ENCODE assay signal across 18 mouse cellular contexts in genomic region chr17:23744076-23744475, GRCm38 (mm10). TPM values are rescaled to one million over a fixed set of nuclear protein-coding genes. Genes with fewer than 3 reads are reported as not detected.
DNase-seq lines count a peak whose midpoint lies in the region; ATAC-seq lines count a peak whose summit lies in the region.
"Had no signal": no experiment of that assay in that cellular context is flagged by ENCODE, and none has a peak within 500 bp of the region (broad histone marks: within the 10 kb centered on the region; RNA-seq: fewer than 3 reads in every experiment).

No protein-coding gene starts in this region.

- 19% methylated on average over 8 of the region's 8 CpGs for WGBS in hindbrain, embryonic 11.5 days
- WGBS in hindbrain, embryonic 16.5 days = 24% methylated on average over 8 of the region's 8 CpGs
- 19% methylated on average over 8 of the region's 8 CpGs for WGBS in embryonic facial prominence, embryonic 11.5 days
- WGBS in limb, embryonic 12.5 days = 18% methylated on average over 8 of the region's 8 CpGs

- no peak overlapping the region for H3K4me2 ChIP-seq in hindbrain, embryonic 11.5 days (replicated peaks; ENCODE audit: low read depth, low read length)
- H3K4me2 ChIP-seq in hindbrain, embryonic 16.5 days (ENCODE audit: low read length) = no peak overlapping the region
- no peak overlapping the region for H3K4me2 ChIP-seq in embryonic facial prominence, embryonic 11.5 days (ENCODE audit: low read depth, low read length)
- H3K4me2 ChIP-seq in limb, embryonic 12.5 days = peak overlapping the region; percentile 68

- H3K4me3 ChIP-seq in hindbrain, embryonic 11.5 days (ENCODE audit: low read depth, low read length) = no peak overlapping the region
- H3K4me3 ChIP-seq in hindbrain, embryonic 16.5 days (ENCODE audit: low read length) = no peak overlapping the region
- no peak overlapping the region for H3K4me3 ChIP-seq in embryonic facial prominence, embryonic 11.5 days (ENCODE audit: low read depth, low read length)
- H3K4me3 ChIP-seq in limb, embryonic 12.5 days (replicated peaks) = peak overlapping the region; percentile 35

- ATAC-seq in hindbrain, embryonic 11.5 days (ENCODE audit: low FRiP score) = no peak
- no peak for ATAC-seq in hindbrain, embryonic 16.5 days
- ATAC-seq in embryonic facial prominence, embryonic 11.5 days (replicated peaks; ENCODE audit: insufficient number of reproducible peaks, low FRiP score, low TSS enrichment, low read depth) = no peak
- ATAC-seq in limb, embryonic 12.5 days (ENCODE audit: insufficient number of reproducible peaks, insufficient read depth, low FRiP score, low TSS enrichment, low read depth) = no peak
- ATAC-seq: activated CD4-positive, CD25-positive, alpha-beta regulatory T cell, adult 4 months had no signal

- DNase-seq in hindbrain, embryonic 11.5 days (ENCODE audit: low spot score) = peak; percentile 18
- DNase-seq in NIH3T3 (ENCODE audit: low read depth) = peak; percentile 69
- peak; percentile 40 for DNase-seq in embryonic facial prominence, embryonic 11.5 days (ENCODE audit: low spot score)
- no peak for DNase-seq in T-cell, adult 2 months (ENCODE audit: low spot score)
- no peak for DNase-seq in left cerebral cortex, postnatal 36 days (ENCODE audit: low spot score in 2 of 2)
- DNase-seq: gastrocnemius, postnatal 14 days; heart, postnatal 14 days; kidney, postnatal 14 days; right cerebral cortex, adult 18-20 months; spleen, adult 18-20 months; thymus, postnatal 25 days had no signal

- H3K9me3 ChIP-seq in hindbrain, embryonic 11.5 days (ENCODE audit: control insufficient read depth, low read length) = no peaks in the 10 kb centered on the region
- H3K9me3 ChIP-seq in hindbrain, embryonic 16.5 days (ENCODE audit: control insufficient read depth, low read length) = no peaks in the 10 kb centered on the region
- no peaks in the 10 kb centered on the region for H3K9me3 ChIP-seq in embryonic facial prominence, embryonic 11.5 days (replicated peaks; ENCODE audit: control insufficient read depth, low read length)
- no peaks in the 10 kb centered on the region for H3K9me3 ChIP-seq in limb, embryonic 12.5 days

- H3K27ac ChIP-seq in hindbrain, embryonic 11.5 days (ENCODE audit: low read depth, low read length) = no peak overlapping the region
- no peak overlapping the region for H3K27ac ChIP-seq in hindbrain, embryonic 16.5 days (ENCODE audit: low read depth, low read length)
- no peak overlapping the region for H3K27ac ChIP-seq in embryonic facial prominence, embryonic 11.5 days (replicated peaks; ENCODE audit: low read depth, low read length)
- H3K27ac ChIP-seq in limb, embryonic 12.5 days = no peak overlapping the region

- intact Hi-C loops in left cerebral cortex, postnatal 36 days (cut with DNase I) = no loop called here

- no peak overlapping the region for H3K9ac ChIP-seq in hindbrain, embryonic 11.5 days (ENCODE audit: low read depth, low read length)
- no peak overlapping the region for H3K9ac ChIP-seq in hindbrain, embryonic 16.5 days (ENCODE audit: low read depth, low read length)
- no peak overlapping the region for H3K9ac ChIP-seq in embryonic facial prominence, embryonic 11.5 days (replicated peaks; ENCODE audit: low read length)
- 0 out of 2 replicates have a peak overlapping the region, but pooled peaks have one; percentile 19 for H3K9ac ChIP-seq in limb, embryonic 12.5 days (replicated peaks)

- no peaks in the 10 kb centered on the region for H3K36me3 ChIP-seq in hindbrain, embryonic 11.5 days (ENCODE audit: control insufficient read depth, insufficient read depth, low read length)
- H3K36me3 ChIP-seq in hindbrain, embryonic 16.5 days (ENCODE audit: control insufficient read depth, insufficient read depth, low read length) = no peaks in the 10 kb centered on the region
- no peaks in the 10 kb centered on the region for H3K36me3 ChIP-seq in embryonic facial prominence, embryonic 11.5 days (replicated peaks; ENCODE audit: control insufficient read depth, insufficient read depth, low read depth, low read length)
- H3K36me3 ChIP-seq in limb, embryonic 12.5 days = no peaks in the 10 kb centered on the region

- H3K27me3 ChIP-seq in hindbrain, embryonic 11.5 days (ENCODE audit: control insufficient read depth, insufficient read depth, low read length) = peaks cover 75% of the 10 kb centered on the region
- H3K27me3 ChIP-seq in hindbrain, embryonic 16.5 days (replicated peaks; ENCODE audit: control insufficient read depth, insufficient read depth, low read length) = peaks cover 50% of the 10 kb centered on the region
- H3K27me3 ChIP-seq in embryonic facial prominence, embryonic 11.5 days (ENCODE audit: control insufficient read depth, insufficient read depth, low read length) = peaks cover 79% of the 10 kb centered on the region
- H3K27me3 ChIP-seq in limb, embryonic 12.5 days = peaks cover 96% of the 10 kb centered on the region

- H3K4me1 ChIP-seq in hindbrain, embryonic 11.5 days (replicated peaks; ENCODE audit: control insufficient read depth, insufficient read depth, low read length) = peaks cover 16% of the 10 kb centered on the region
- peaks cover 21% of the 10 kb centered on the region for H3K4me1 ChIP-seq in hindbrain, embryonic 16.5 days (ENCODE audit: control insufficient read depth, insufficient read depth, low read depth, low read length)
- peaks cover 14% of the 10 kb centered on the region for H3K4me1 ChIP-seq in embryonic facial prominence, embryonic 11.5 days (ENCODE audit: control insufficient read depth, insufficient read depth, low read length)
- peaks cover 48% of the 10 kb centered on the region for H3K4me1 ChIP-seq in limb, embryonic 12.5 days (replicated peaks)

RNA-seq across cellular contexts. Expression of gene Kremen2, which starts 1.6 kb away (rescaled TPM):
- 2.0 and 2.6 TPM in 2 replicates for polyA plus RNA-seq in hindbrain, embryonic 11.5 days (2014; fragmentation: Nextera tagmentation; extraction: Ambion mirVana)
- 1.4 and 1.8 TPM in 2 replicates for polyA plus RNA-seq in hindbrain, embryonic 16.5 days (2015; fragmentation: Nextera tagmentation; extraction: Ambion mirVana)
- polyA plus RNA-seq in embryonic facial prominence, embryonic 11.5 days (2014; fragmentation: Nextera tagmentation; extraction: Ambion mirVana) = 8.1 and 11.7 TPM in 2 replicates
- polyA plus RNA-seq in limb, embryonic 12.5 days (2016; fragmentation: Nextera tagmentation; extraction: Ambion mirVana) = 30.0 and 34.8 TPM in 2 replicates
- total RNA-seq in left cerebral cortex, postnatal 36 days (2021) = under 1 TPM; 0.48 to 0.81 TPM
- total RNA-seq: common myeloid progenitor, adult 5-6 weeks; gastrocnemius, postnatal 14 days; heart, postnatal 14 days; MEL had no signal
- polyA plus RNA-seq: liver, embryonic 16.5 days had no signal

RNA-seq across cellular contexts. Expression of gene Paqr4, which starts 3.4 kb away (rescaled TPM):
- 28.0 and 28.9 TPM in 2 replicates for polyA plus RNA-seq in hindbrain, embryonic 11.5 days (2014; fragmentation: Nextera tagmentation; extraction: Ambion mirVana)
- polyA plus RNA-seq in hindbrain, embryonic 16.5 days (2015; fragmentation: Nextera tagmentation; extraction: Ambion mirVana) = 81.4 and 84.1 TPM in 2 replicates
- 11.8 and 12.1 TPM in 2 replicates for polyA plus RNA-seq in embryonic facial prominence, embryonic 11.5 days (2014; fragmentation: Nextera tagmentation; extraction: Ambion mirVana)
- polyA plus RNA-seq in limb, embryonic 12.5 days (2016; fragmentation: Nextera tagmentation; extraction: Ambion mirVana) = 11.6 and 13.6 TPM in 2 replicates
- 10 to 100 TPM; 58.7 to 62.9 TPM for total RNA-seq in left cerebral cortex, postnatal 36 days (2021)

RNA-seq across cellular contexts. Expression of gene Pkmyt1, which starts 17.9 kb away (rescaled TPM):
- polyA plus RNA-seq in hindbrain, embryonic 11.5 days (2014; fragmentation: Nextera tagmentation; extraction: Ambion mirVana) = 30.2 and 31.3 TPM in 2 replicates
- 20.8 and 21.1 TPM in 2 replicates for polyA plus RNA-seq in hindbrain, embryonic 16.5 days (2015; fragmentation: Nextera tagmentation; extraction: Ambion mirVana)
- 29.5 and 37.3 TPM in 2 replicates for polyA plus RNA-seq in embryonic facial prominence, embryonic 11.5 days (2014; fragmentation: Nextera tagmentation; extraction: Ambion mirVana)
- polyA plus RNA-seq in limb, embryonic 12.5 days (2016; fragmentation: Nextera tagmentation; extraction: Ambion mirVana) = 49.1 and 53.1 TPM in 2 replicates
- 1 to 10 TPM; 4.1 to 4.7 TPM for total RNA-seq in left cerebral cortex, postnatal 36 days (2021)

RNA-seq across cellular contexts. Expression of gene 1520401A03Rik, which starts 21.5 kb away (rescaled TPM):
- polyA plus RNA-seq in hindbrain, embryonic 11.5 days (2014; fragmentation: Nextera tagmentation; extraction: Ambion mirVana) = 0.08 TPM in 1 of 2 replicates, not detected in the other
- polyA plus RNA-seq in hindbrain, embryonic 16.5 days (2015; fragmentation: Nextera tagmentation; extraction: Ambion mirVana) = 0.13 TPM in 1 of 2 replicates, not detected in the other
- 0.20 and 0.22 TPM in 2 replicates for polyA plus RNA-seq in embryonic facial prominence, embryonic 11.5 days (2014; fragmentation: Nextera tagmentation; extraction: Ambion mirVana)
- 1.8 and 2.5 TPM in 2 replicates for polyA plus RNA-seq in limb, embryonic 12.5 days (2016; fragmentation: Nextera tagmentation; extraction: Ambion mirVana)
- under 1 TPM in 1 of 2 experiments, not detected in 1; 0.10 TPM for total RNA-seq in left cerebral cortex, postnatal 36 days (2021)
- total RNA-seq: common myeloid progenitor, adult 5-6 weeks; heart, postnatal 14 days; left cerebral cortex, postnatal 25 days; MEL had no signal
- polyA plus RNA-seq: activated CD4-positive, CD25-positive, alpha-beta regulatory T cell, adult 4 months had no signal

RNA-seq across cellular contexts. Expression of gene Flywch1, which starts 27.3 kb away (rescaled TPM):
- polyA plus RNA-seq in hindbrain, embryonic 11.5 days (2014; fragmentation: Nextera tagmentation; extraction: Ambion mirVana) = 127 and 135 TPM in 2 replicates
- 202 and 203 TPM in 2 replicates for polyA plus RNA-seq in hindbrain, embryonic 16.5 days (2015; fragmentation: Nextera tagmentation; extraction: Ambion mirVana)
- polyA plus RNA-seq in embryonic facial prominence, embryonic 11.5 days (2014; fragmentation: Nextera tagmentation; extraction: Ambion mirVana) = 88.3 and 103 TPM in 2 replicates
- polyA plus RNA-seq in limb, embryonic 12.5 days (2016; fragmentation: Nextera tagmentation; extraction: Ambion mirVana) = 136 and 140 TPM in 2 replicates
- total RNA-seq in left cerebral cortex, postnatal 36 days (2021) = 100 to 1,000 TPM; 354 to 411 TPM

Comparison
In these comparisons a context has a peak if more than half of its experiments do, and no peak if none do; other contexts are left out.
1. DNase-seq: peak in hindbrain, embryonic 11.5 days (single experiment), NIH3T3 (single experiment) and embryonic facial prominence, embryonic 11.5 days (single experiment); none in T-cell, adult 2 months (single experiment) and left cerebral cortex, postnatal 36 days (0 of 2).